Mouse (Mus musculus) retina, adult 2 months (tissue): ENCODE results near the gene Zc3h10.
A peak's percentile ranks its signal among the peaks of the same experiment; 100 is the strongest.

ENCODE experiments used
- DNase-seq: peaks from one replicate; pipeline ENCODE4 v3.0.0-alpha.2; 2012; ENCODE audit warnings: low read depth, low spot score

Gene Zc3h10

GRCm38 (mm10) chr10:128547361-128548032 is at the start of gene Zc3h10:
Gene Zc3h10, minus strand, starts transcription at chr10:128547774.
- DNase-seq = peak; percentile 94

DNA sequence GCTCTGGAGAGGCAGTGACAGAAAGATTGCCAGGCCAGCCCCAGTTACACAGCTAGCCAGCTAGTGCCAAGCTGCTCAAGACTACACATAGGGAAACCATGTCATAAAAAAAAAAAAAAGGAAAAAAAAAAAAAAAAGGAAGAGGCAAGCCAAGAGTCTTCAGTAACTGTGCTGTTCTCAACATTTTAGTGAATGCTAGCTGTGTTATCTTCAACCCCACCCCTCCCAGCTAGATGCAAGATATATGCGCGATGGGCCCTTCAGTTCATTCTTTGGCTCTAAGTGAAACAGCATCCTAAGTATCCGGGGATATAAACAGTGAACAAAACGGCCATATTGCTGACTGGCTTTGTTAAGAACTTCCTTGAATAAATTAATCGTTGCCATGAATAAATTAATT is 45.2 kb upstream of the Zc3h10 start:
- DNase-seq = no peak

GRCm38 (mm10) chr10:128591436-128591835 is 43.9 kb upstream of the Zc3h10 start:
- DNase-seq = no peak

GRCm38 (mm10) chr10:128590193-128590690 is 42.7 kb upstream of the Zc3h10 start:
- DNase-seq = no peak

- DNase-seq = no peak
These were observed 42.1 kb upstream of the Zc3h10 start, which contains the start of gene Erbb3 for GRCm38 (mm10) chr10:128589464-128590192. Gene Erbb3, minus strand, starts transcription at chr10:128589652.

DNA sequence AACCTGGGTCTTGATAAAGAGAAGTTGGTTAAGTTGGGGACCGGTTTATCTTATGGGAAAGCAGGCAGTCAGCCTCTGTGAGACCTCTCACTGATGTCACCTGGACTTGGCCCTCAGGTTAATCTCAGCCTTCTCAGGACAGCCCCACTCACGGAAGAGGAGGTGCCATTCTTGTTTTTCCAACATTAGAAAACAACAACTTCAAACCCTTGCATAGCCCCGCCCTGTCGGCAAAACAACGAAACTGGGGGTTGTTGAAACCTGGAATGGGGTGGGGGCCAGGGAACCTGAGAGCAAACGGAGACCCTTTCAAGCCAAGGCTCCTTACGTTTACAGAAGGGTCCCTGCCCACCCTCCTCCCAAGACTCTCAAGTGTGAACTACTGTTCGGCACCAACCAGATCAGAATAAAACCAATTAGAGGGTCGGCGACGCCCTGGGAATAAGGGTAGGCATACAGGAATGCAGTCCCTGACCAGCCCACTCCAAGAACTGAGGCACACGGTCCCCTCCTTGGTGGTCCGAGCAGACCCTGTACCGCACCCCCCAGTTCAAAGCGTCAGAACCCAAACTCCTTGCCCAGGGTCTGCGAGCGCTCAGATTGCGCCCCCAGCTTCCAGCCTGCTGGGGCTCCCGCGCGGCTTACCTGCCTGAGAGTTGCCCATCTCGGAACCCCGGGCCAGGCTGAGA is 41.3 kb upstream of the Zc3h10 start:
- no peak for DNase-seq

DNA sequence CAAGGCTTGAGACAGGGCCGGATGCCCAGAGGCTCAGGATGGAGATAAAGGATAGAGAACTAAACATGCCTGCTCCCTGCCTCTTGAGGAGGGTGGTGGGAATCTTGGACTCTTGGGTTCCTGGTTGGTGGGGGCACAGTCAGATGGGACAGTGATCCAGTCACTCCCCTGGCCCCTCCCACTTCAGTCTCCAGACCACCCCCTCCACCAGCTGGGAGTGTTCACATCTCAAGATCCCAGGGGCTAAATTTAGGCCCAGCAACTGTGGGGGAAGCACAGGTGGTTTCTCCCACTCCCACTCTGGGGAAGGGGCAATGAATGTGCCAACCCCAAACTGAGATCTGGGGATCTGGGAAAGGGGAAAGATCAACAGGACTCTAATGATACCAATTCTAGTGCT is 40.6 kb upstream of the Zc3h10 start:
- no peak for DNase-seq

- DNase-seq = no peak
These were observed 40.1 kb upstream of the Zc3h10 start for GRCm38 (mm10) chr10:128587697-128588096.

DNA sequence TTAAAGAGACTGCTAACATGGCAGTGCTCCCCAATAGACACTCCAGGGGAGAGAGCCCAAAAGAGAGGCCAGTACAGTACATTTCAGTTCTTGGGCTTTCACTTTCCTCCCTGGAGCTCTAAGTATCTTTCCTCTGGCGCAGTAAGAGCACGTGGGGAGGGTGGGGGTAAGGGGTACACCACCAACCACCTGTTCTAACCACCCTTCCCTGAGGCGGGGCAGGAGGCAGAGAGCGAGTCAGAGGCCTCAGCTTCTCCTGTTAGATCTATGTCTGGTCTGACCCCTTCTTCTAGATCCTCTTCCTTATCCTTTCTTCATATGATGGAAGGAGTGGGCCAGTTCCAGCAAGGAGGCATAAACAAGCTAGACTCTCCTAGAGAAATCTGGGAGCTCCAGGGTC is 39.5 kb upstream of the Zc3h10 start:
- no peak for DNase-seq

GRCm38 (mm10) chr10:128586546-128586945 is 39.0 kb upstream of the Zc3h10 start:
- DNase-seq = no peak

GRCm38 (mm10) chr10:128584386-128584785 is 36.8 kb upstream of the Zc3h10 start:
- no peak for DNase-seq

DNA sequence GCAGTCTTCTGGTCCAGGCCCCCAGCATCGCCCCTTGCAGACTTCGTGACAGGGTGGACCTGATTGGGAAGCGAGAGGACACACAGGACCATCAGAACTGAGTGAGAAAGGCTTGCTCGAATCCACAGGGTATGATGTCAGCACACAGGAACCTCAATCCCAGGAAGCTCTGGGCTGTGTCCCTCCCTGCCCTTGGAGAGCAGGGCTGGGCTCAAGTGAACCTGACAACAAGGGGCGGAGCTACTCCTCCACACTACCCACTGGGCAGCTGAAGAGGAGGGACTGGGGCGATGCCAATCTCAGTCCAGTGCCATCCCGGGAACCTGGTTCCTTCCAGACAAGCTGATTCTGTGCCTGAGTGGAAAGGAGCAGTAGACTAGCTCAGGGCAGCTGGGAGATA is 36.1 kb upstream of the Zc3h10 start:
- DNase-seq = no peak

GRCm38 (mm10) chr10:128579731-128580130 is 32.2 kb upstream of the Zc3h10 start:
- no peak for DNase-seq

DNA sequence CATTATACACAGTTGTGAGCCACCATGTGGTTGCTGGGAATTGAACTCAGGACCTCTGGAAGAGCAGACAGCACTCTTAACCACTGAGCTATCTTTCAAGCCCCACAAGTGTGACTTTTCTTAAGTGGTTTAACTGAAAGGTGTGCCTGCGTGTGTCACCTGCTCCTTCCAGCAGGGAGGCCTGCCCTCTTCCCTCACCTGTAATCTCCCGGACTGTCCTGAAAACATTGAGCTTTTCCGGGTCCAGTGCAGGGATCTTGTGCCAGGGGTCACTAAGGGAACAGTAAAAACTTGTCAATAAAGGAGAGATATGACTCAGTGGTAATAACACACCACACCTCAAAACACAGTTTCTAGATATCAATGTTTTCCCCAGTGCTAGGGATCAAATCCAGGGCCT is 31.7 kb upstream of the Zc3h10 start:
- DNase-seq = no peak

- no peak for DNase-seq
These were observed 30.8 kb upstream of the Zc3h10 start for GRCm38 (mm10) chr10:128578330-128578729.

GRCm38 (mm10) chr10:128575063-128575462 is 27.5 kb upstream of the Zc3h10 start:
- DNase-seq = no peak

- peak; percentile 92 for DNase-seq
These were observed 18.4 kb upstream of the Zc3h10 start, which contains the start of gene Pa2g4 for GRCm38 (mm10) chr10:128565788-128566531. Gene Pa2g4, minus strand, starts transcription at chr10:128565987.

DNA sequence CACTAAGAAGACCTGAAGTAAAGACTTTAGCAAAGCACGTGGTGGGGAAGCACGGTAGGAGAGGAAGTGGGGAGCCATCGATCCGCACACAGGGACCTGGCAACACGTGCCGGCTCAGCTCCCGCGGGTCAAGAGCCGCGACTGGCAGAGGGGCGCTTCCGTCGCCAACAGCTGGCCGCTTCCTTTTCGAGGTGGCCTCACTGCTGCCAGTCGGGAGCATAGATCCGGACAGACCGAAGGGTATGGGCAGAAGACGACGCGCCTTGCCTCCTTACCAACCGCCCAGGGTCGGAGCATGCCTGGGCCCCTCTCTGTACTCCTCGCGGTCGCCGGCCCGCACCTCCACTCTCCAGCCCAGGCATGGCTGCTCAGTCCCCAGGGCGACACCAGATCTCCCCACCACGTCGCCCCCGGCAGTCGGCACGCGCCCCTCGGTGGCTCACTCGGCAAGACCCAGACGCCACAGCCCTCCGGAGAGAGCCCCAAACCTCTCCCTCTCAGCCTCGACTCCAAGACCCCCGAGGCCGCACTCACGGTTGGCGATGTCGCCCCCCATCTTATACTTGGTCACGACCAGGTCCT is 17.7 kb upstream of the Zc3h10 start:
- no peak for DNase-seq

DNA sequence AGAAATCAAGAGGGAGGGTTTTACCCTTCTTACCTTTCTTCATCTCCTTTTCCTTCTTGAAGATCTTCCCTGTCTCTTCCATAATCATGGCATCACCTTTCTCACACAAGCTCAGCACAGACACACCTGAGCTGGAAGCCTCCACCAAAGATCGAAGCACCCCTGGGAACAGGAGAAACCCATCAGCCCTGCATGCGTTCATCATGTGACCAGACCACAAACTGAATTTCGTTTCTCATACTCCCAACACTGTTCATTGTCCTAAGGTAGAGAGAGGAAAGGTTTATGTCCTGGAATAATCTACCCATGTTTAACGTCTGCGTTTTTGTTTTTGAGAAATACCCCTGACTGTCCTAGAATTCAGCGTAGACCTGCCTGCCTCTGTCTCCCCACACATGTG is 16.0 kb upstream of the Zc3h10 start:
- DNase-seq = no peak

DNA sequence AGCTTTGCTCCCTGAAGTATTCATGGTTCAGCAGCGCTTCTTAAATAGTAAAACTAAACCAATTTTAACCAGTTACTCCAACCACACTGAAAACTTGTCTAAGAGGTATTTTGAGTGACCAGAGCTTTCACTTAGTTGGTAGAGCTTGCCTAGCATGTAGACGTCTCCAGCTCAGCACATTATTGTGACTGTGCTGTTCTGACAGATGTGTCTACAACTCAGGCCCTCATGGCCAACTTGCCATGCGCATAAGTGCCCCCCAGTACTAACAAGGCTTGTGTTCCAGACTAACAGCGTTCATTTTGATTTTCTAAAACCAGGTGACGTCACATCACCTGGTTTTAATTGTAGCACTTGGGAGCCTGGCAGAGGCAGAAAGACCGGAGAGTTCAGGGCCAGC is 9.4 kb upstream of the Zc3h10 start:
- DNase-seq = no peak

GRCm38 (mm10) chr10:128556286-128556685 is 8.7 kb upstream of the Zc3h10 start:
- no peak for DNase-seq
